Mouse (Mus musculus) cerebral cortex, adult 2 months (tissue): ENCODE measurements around the gene App.

Source experiments
- WGBS: fragments of 180-500 bp; shearing (Covaris S2); methylation state at CpG from one replicate; pipeline ENCODE4 v1.1.7; 2018; 5-methylcytosine and 5-hydroxymethylcytosine counted together

App gene

DNA sequence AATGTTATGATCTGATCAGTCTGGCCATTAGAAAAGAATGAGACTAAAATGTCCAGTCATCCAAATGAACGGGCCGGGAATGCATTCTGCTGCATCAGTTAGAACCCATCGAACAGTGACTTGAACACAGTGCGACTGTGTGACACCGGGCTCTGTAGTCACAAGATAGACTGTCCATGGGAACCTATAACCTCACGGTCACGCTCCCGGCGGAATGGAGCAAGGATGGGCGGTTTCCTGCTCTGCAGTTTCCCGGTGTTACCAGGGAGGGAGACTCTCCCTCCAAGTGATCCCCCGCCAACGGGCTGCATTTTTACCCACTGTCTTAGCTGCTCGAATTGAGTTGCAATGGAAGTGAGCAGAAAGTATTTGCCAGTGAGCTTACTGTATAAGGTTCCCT, 87.3 kb downstream of the App start:
- 65% methylated on average over 14 of the region's 14 CpGs for WGBS

DNA sequence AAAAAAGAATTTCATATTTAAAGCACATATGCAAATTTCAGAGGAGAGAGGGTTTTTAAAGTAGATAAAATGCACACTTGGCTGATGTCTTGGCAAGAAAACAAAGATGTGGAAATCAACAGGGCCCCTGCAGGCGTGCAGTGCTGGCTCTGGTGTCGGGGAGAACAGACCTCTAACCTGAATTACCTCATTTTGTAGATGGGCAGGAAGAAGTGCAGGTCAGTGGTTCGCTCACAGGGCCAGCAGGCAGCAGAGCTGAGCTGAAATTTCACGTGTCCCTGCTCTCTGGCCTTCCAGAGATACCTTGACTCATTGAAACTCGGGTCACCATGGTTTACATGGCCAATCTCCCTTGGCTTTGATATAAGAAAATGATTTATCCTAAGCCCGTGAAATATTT, 87.7 kb downstream of the App start:
- 39% methylated on average over 6 of the region's 6 CpGs for WGBS

DNA sequence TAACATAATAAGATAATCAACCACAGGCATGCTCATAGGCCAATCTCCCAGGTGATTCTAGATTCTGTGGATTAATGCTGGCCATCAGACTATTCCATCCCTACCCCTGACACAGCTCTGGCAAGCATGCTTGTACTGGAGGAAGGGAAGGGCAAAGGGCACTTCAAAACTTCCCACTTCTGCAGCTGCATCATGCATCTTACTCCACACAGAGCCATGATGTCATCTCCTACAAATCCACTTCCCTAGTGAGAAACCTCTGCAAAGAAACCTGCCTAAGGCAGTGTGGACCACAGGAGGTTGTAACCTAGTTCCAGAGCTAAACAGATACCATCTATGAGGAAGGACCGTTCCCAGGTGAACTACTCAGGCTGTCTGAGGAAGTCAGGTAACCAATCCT, 89.4 kb downstream of the App start:
- 90% methylated on average over 1 of the region's 1 CpGs for WGBS

DNA sequence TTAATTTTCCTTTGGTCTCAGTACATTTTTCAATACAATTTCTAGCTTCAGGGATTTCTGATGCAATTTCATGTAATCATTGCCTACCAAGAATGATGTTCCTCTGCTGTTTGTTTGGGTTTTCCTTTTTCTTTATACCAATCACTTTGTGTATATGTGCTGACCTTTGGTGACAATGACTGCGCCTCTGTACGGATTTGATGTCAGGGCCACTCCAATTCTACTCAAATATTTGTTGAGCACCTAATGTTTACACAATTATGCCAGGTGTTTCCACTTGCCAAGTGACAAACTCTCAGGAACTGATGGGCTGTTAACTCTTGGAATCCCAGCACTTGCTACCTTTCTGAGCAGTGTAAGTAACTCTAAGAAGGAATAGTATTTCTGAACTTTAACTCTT, 98.2 kb downstream of the App start:
- WGBS = 78% methylated on average over 2 of the region's 2 CpGs

DNA sequence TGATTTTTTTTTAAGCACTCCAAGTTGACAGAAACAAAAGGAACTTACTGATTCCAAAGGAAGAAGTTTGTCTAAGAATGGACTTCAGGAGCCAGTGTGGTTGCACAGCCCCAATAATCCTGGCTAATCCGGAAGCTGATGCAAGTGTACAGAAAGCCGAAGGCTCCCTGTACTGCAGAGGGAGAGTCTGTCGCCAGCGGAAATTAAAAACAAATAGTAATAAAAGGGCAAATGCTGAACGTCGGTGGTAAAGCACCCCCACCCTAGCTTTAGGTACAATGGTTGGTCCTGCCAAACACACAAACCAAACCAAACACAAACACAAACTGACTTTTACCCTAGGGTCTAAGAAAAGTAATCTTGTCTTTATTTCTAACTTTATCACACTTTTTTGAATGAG, 98.7 kb downstream of the App start:
- WGBS = 83% methylated on average over 6 of the region's 6 CpGs

DNA sequence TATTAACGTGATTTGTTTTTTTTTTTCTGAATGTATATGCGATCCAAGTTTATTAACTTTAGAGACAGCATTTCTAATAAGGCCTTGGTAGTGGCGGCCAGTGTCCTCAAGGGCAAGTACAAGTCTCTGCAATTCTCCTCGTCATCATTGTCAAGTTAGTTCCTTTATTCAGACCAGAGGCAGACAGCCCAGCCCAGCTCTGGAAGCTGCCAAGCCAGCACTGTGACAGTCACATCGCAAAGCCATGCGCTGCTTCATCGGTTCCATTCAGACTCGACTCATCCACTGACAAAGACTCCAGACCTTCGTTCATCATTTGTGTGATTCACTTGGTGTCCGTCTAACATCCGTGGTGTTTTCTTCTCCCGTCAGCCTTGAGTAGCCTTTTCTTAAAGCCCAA, 100.9 kb downstream of the App start:
- 48% methylated on average over 12 of the region's 12 CpGs for WGBS

DNA sequence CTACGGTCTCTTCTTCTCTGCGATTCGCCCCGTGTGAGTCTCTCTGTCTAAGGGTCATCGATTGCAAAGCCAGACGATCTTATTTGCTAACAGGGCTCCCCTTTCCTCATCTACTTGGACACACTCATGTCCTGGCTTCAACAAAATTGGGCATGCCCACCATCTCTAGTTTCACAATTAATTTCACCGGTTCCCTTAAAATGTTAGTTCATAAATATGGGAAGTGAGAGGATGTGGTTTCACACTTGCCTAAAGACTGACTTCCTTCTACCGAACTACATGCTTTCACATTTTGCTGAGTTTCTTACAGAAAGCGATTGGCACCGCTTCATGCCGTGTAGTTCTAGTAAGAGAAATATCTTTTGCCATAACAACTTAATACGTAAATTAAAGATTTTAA, 101.8 kb downstream of the App start:
- 85% methylated on average over 12 of the region's 12 CpGs for WGBS

DNA sequence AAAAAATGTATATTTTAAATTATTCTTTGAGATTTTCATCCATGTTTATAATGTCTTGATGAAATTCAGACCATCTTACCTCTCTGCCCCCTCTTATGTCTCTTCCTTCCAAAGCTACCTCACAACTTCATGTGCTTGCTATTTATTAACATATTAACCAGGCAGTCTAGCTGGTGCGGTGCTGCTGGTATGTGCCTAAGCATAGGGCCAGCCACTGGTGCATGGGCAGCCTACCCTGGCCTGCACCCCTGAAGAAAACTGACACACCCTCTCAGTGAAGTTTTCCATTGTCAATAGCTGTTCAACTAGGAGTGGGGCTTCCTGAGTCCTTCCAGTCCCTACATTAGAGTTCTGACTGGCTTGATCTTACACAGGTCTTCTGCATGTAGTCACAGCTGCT, 102.3 kb downstream of the App start:
- 93% methylated on average over 1 of the region's 1 CpGs for WGBS

DNA sequence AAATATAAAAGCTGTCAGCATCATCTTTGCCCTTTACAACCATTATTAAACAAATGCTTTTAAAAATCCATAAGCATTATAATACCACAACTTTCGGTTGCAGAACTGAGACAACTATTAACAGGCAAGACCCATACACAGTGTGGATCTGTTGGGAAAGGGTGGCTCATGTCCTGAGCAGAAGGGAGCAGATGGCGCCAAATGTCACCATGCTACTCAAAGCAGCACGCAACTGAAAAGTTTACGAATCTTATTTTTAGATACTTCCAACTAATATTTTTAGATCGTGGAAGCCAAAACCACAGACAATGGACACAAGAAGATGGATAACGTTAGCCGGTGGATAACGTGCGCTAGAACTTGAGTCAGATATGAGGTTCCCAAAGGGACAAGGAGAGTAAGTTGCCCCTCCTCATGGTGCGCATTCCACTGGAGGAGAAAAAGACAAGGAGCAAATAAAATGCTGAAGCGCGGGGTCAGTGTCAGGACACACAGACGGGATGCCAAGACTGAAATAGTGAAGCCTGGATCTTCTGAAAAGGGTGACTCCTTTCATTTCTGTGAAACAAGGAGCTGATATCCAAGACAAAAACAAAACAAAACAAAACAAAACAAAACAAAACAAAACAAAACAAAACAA, 106.2 kb downstream of the App start:
- WGBS = 61% methylated on average over 13 of the region's 13 CpGs

DNA sequence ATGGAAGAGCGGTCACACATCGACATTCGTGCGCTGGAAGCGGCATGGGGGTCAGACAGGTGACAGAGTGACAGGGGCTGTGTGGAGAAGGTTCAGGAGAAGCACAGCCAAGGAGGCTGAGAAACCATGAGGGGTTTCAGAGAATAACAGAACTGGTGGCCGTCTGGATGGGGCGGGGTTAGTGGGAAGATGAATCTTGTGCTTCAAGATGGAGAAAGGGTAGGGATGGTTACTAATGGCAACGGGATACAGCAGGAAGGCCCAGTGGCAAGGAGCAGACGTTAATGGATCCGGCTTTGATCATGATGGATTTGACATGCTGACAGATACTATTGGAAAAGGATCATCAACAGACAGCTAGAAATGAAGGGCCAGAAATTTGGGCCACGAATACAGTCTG, 107.3 kb downstream of the App start:
- WGBS = 78% methylated on average over 11 of the region's 11 CpGs

DNA sequence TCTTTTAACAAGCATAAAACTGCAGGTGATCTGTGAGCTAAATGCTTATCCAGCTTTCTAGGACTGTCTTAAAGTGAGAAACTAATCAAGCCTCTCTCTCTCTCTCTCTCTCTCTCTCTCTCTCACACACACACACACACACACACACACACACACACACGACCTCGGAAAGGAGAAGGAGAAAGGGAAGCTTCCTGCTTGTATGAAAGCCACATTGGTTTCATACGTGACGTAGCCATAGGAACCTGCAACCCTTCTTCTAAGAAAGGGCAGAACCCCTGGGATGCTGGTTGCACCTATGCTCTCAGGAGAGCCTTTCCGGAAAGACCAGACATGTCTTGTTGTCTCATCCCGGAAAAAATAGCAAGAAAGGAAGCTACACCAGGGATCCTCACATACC, 108.8 kb downstream of the App start:
- 71% methylated on average over 6 of the region's 6 CpGs for WGBS

DNA sequence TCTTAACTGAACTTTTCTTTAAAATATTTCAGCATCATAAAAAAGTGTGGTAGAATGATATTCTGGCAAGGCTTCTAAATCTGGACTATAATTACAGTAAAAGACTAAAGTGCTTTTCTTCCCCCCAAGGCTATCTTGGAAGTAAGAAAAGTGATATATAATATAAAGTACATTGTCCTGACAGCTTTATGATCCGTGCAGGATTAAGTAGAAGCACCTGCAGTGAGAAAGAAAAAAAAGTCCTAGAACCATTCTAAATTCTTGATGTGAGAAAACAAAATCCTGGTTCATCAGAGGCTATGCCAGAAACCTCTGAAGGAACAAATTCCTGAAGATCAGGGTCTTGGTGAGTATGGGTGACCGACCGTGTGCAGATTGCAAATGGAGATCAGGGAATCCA, 110.8 kb downstream of the App start:
- WGBS = 87% methylated on average over 3 of the region's 3 CpGs

DNA sequence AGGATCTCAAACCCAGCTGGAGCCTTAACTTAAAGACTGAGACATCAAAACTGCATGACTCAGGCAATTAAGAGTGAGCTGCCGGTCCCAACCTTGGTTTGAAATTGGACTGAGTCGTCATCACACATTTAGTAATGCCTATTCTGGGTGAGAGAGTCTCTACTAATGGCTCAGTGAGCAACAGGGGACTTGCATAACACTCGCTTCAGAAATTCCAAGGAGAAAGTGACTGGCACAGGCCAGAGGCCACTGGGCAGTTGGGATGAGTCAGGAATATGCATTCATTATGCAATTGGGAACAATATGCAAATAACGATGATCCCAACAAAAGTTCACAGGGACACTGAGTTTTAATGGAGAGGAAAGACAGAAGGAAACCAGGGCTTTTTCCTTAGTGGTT, 111.8 kb downstream of the App start:
- 69% methylated on average over 4 of the region's 4 CpGs for WGBS

DNA sequence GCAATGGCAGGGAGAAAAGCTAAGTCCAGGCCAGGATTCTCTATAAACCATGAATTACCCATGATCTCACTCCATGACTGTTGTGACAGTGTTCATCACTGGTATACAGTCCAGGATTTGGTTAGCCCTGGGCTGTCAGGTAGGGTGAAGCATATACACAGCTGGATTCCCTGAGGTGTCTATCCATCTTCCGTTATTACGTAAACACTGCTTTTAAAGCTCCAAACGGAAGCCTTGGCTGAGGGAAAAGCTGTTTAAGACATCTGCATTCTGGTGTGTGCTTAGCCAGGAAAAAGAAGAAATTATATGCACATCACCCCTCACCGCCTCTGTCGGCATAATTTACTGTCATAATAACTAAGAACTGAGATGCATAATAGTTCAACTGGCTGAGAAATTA, 115.4 kb downstream of the App start:
- WGBS = 41% methylated on average over 5 of the region's 5 CpGs

DNA sequence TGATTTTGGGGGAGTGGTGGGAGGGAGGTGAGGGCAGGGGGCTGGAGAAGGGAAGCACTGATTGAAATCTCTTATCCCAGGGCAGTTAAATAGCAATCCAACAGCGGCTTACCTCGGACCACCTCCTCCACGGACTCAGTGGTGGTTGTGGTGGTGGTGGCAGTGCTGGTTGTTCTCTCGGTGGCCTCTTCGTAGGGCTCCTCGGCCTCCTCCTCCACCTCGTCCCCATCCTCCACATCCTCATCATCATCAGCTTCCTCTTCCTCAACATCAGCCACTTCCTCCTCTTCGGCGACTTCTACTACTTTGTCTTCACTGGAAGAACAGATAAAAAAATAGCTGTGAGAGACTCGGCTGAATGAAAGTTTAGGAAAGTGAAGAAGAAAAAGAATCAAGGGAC, 117.4 kb downstream of the App start:
- WGBS = 92% methylated on average over 10 of the region's 10 CpGs

DNA sequence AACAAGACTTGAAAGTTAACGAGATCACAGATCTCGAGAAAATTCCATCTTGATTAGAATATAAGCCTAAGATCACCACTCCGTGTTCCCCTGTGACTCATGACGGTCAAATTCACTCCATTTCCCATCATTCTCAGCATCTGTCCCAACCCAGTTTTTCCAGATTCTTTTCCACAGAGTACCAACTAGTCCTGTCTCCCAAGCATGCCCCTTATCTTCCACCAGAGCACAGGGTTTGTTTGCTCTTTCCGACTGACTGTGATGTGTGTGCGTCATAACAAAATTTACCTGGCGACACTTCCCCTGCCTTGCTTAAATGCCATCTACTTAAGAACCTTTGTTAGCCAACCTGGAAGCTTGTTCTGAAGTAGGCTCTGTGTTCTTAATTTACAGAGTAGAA, 119.6 kb downstream of the App start:
- 84% methylated on average over 7 of the region's 7 CpGs for WGBS

DNA sequence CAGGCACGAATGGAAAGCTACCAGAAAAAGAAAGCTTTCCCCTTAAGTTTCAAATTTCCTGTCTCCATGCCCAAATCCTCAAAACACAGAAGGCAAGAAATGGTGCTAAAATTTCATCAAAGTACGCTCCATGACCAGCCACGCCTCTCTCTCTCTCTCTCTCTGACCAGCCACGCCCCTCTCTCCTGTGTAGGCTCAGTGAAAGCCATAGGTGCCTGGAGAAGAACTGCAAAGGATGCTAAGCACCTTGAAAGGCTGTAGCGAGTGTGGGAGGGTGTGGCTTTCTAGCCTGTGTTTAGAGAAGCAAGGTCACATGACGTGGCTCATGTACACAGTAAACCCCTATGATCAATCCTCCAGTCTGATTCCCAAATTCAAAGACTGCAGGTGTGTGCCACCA, 126.3 kb downstream of the App start:
- 47% methylated on average over 6 of the region's 6 CpGs for WGBS

DNA sequence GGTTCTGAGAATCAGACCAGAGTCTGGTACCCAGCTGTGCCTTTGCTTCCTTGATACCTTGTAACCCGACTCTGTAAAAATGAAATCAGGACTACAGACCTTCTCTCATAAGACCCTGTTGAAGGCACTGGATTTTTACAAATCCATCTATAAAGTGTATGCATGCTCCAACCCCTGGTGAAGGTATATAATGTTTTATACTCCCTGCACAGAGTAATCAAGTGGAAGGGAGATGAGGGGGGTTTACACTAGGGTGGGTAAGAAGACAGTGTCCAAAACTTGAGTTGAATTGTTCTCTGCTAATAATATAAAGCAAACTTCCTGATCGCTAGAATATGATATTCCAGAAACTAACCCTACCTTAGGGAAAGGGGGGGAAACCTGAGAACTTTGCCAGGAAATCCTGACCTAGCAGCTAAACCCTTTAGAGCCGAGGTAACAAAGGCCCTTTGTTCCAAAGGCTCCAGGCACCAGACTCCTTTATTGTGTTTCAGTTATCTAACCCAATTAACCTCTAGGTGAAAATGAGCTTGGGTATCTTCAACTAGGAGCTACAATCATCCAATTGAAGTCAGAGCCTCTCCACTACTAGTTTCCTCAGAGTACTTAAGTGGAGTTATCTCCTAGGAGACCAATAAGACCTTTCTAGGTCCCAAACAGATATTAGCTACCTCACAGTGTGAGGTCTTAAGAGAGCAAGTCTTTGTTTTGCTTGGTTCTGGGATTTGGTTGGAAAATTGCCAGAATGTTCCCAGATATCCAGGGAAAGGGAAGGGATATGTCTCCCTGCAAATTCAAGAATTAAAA, 132.2 kb downstream of the App start:
- 43% methylated on average over 3 of the region's 3 CpGs for WGBS

DNA sequence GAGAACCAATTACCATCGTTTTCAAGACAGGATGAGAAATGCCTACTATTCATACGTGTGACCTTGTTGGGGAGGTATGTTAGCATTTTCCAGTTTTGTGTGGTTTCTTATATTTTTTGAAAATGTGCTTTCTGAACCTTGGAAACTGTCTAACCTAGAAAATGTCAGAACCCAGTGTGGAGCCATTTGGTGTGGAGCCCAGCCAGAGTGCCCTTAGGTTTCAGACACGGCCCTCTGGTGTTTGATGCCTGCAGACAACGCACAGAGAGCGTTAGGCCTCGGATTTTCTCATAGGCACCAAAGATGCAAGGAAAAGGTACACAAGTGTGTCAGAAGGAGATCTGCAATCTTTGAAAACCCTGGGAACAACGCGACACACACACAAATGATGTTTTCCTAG, 134.8 kb downstream of the App start:
- WGBS = 74% methylated on average over 8 of the region's 8 CpGs

DNA sequence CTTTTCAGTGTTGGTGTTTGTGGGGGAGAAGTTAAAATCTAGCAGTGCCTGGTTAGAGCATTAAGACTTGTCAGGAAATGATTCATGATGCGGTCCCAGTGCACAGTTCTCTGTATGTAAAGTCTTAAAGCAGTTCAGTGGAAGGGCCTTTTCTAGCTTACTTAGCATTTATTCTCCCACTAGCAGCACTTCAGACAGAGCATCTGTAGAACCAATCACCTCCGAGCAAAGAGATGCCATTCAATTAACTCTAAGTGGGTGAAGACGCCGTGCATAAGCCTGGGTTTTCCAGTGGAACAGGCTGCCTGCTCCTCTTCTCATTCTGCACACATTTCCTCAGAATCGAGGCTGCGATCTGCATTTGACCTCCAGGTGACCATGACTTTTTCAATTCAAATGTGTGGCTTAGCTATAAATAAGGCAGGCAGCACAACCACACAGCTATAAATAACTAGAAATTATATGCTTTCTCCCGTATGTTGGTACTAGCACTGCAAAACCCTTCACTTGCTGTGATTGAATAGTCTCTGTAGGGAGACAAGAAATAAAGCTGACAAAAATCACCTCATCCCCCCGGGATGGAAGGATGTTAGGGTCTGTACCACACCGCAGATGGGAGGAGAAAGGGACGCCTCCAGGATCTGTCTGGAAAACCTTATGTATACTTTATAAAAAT, 135.5 kb downstream of the App start:
- WGBS = 47% methylated on average over 10 of the region's 10 CpGs

DNA sequence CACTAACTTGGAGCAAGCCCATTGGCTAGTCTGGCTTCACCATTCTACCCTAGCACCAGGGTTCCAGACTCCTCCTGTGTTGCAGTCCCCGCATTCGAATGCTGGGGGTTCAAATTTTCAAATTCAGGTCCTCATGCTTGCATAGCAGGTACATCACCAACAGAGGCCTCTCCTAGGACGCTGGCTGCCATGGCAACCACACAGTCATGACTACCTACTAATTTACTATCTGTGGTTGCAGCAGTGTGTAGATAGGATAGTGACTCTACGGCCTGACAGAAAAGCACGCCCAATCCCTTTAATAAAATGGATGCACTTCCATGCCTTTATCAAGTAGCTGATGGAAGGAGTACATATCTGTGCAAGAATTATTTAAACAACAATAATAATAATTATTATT, 137.8 kb downstream of the App start:
- 83% methylated on average over 5 of the region's 5 CpGs for WGBS

DNA sequence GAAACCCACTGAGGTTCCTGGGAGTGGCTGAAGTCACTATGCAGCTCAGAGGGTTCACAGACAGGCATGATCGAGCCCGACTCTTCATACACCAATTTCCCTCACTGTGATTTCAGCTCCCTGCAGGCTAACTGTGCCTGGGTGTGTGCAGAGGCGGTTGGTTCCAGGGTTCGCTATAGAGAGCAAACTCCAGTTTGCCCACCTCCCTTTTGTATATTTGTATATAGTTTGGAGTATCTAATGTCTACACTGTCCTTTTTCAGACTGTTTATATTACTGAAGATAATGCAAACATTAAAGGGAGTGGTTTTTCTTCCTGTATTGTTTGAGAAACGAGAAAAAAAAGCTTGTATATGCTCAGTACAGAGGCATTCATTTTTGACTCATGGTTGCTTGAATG, 139.8 kb downstream of the App start:
- WGBS = 68% methylated on average over 5 of the region's 5 CpGs

DNA sequence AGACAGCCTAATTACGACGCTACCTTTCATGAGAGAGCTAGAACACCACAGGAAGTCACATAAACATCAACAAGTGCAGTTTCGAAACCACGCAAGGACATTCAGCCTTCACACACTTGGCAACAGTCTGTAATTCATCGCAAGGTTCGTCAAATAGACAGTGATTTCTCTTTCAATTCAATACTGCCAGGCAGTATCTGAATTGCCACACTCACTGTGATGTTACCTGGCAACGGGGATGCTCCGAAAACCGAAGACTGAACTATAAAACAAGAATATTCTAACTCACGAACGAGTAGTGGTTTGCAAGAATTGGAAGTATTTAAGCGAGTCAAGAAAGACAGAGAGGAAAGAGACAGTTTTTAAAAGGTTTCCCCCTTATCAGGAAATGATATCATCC, 142.8 kb downstream of the App start:
- 60% methylated on average over 12 of the region's 12 CpGs for WGBS
